Mouse (Mus musculus) frontal cortex, postnatal 10 days (tissue): ENCODE data around the gene Ghitm.

ENCODE experiments used
- DNase-seq, 2 experiments: peaks; one replicate each; pipeline ENCODE4 v3.0.0; 2022; ENCODE audit warnings: low spot score in 2 of 2, mixed read lengths in 1 of 2

Gene Ghitm

GRCm38 (mm10) chr14:37104747-37105146, 30.3 kb downstream of the Ghitm start:
- no peak for DNase-seq

GRCm38 (mm10) chr14:37102484-37102883, 32.6 kb downstream of the Ghitm start:
- no peak for DNase-seq

DNA sequence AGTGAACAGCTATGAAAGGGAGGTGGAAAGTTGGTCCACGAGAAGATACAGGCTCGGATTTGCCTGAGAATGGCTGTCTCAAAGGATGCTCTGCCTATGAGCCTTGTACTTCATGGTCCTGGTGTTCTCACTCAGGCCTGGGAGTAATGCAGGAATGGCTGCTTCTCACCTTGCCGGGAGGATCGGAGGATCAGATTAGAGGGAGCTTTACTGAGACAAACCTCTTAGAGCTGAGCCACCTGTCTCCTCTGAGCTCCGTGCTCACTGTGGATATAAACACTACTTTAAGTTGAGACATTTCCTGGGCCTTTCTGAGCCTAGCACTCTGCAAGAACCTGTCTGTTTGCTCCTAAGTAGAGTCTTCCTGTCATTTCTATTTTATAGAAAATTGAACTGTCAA, 33.5 kb downstream of the Ghitm start:
- no peak for DNase-seq

- DNase-seq: no peak
These were observed 37.0 kb downstream of the Ghitm start, which contains the start of gene Cdhr1 for GRCm38 (mm10) chr14:37097956-37098530. Cdhr1 (minus strand) TSS chr14:37098347.

DNA sequence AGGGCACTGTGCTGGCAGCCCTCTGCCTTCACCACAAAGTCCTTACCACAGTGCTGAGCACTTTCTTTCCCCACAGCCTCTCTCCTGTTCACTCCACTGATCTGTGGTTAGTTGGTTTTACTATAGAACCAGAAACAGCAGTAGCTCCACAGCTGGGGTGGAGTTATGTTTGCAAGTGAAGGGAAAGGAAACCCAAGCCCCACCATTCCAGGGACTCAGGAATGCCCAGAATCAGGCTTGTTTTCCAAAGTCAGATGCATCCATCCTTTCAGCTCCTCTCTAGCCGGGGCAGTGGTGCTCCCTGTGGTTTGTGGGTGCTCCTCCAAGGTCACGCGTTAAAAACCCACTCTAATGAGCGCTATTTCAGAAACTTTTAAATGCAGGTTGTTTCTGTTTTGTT, 39.5 kb downstream of the Ghitm start:
- DNase-seq: no peak

- no peak for DNase-seq
These were observed 40.6 kb downstream of the Ghitm start for GRCm38 (mm10) chr14:37094436-37094835.

GRCm38 (mm10) chr14:37083755-37084154, 51.3 kb downstream of the Ghitm start:
- DNase-seq: no peak

DNA sequence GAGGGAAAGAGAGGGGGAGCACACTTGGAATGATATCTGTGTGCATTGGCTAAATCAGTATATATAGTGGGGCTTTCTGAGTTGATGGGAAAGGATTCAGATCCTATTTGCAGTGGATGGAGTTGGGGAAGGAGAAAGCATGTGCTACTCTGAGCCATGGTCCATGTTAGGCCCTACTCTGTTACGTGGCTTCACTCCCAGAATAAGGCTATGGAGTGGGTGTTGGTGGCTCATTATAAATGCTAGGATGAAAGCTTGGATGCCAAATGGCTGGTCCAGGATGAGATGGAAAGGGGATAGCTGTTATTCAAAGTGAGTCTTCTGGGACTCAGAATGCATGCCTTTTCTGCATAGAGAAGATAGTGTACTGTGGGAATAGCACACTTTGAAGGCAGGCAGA, 54.3 kb downstream of the Ghitm start:
- DNase-seq: no peak
